In genomic region chr10:12658023-12658744, GRCm38 (mm10) we compare ENCODE assay signal across 11 mouse cellular contexts.
DNase-seq lines count a peak whose midpoint lies in the region; ATAC-seq and TF ChIP-seq lines count a peak whose summit lies in the region.
"Had no signal": no experiment of that assay in that cellular context is flagged by ENCODE, and none has a peak within 500 bp of the region (broad histone marks: within the 10 kb centered on the region; RNA-seq: fewer than 3 reads in every experiment).

No protein-coding gene starts in this region.

- no peak overlapping the region for H3K4me3 ChIP-seq in liver, postnatal 0 days (ENCODE audit: low read depth, low read length)
- no peak overlapping the region for H3K4me3 ChIP-seq in lung, embryonic 14.5 days (ENCODE audit: low read depth, low read length)
- H3K4me3 ChIP-seq in stomach, embryonic 16.5 days (replicated peaks; ENCODE audit: low read length): no peak overlapping the region
- H3K4me3 ChIP-seq in layer of hippocampus, adult 2 months: no peak overlapping the region
- H3K4me3 ChIP-seq: forebrain, embryonic 10.5 days had no signal

- 82% methylated on average over 8 of the region's 8 CpGs for WGBS in liver, postnatal 0 days (ENCODE audit: insufficient replicate concordance)
- WGBS in lung, embryonic 14.5 days: 54% methylated on average over 8 of the region's 8 CpGs
- WGBS in stomach, embryonic 16.5 days: 59% methylated on average over 8 of the region's 8 CpGs

- H3K9me3 ChIP-seq in liver, postnatal 0 days (ENCODE audit: low read length): peaks cover 4% of the 10 kb centered on the region
- H3K9me3 ChIP-seq in lung, embryonic 14.5 days (ENCODE audit: low read depth, low read length): peaks cover 4% of the 10 kb centered on the region; the same call in 1 of the 2 replicates
- H3K9me3 ChIP-seq in stomach, embryonic 16.5 days (replicated peaks; ENCODE audit: control insufficient read depth, low read length): 0 out of 2 replicates have a peak, but pooled peaks cover 4% of the 10 kb centered on the region

- no peaks in the 10 kb centered on the region for H3K27me3 ChIP-seq in liver, postnatal 0 days (ENCODE audit: insufficient read depth, low read length)
- H3K27me3 ChIP-seq in lung, embryonic 14.5 days (ENCODE audit: insufficient read depth, low read length): no peaks in the 10 kb centered on the region
- H3K27me3 ChIP-seq in stomach, embryonic 16.5 days (ENCODE audit: control insufficient read depth, insufficient read depth, low read length): no peaks in the 10 kb centered on the region

- H3K36me3 ChIP-seq in liver, postnatal 0 days (replicated peaks; ENCODE audit: insufficient read depth, low read length): peaks cover 21% of the 10 kb centered on the region
- peaks cover 26% of the 10 kb centered on the region for H3K36me3 ChIP-seq in lung, embryonic 14.5 days (ENCODE audit: insufficient read depth)
- peaks cover 10% of the 10 kb centered on the region for H3K36me3 ChIP-seq in stomach, embryonic 16.5 days (ENCODE audit: control insufficient read depth, insufficient read depth, low read length)

- ATAC-seq in liver, postnatal 0 days: no peak
- peak; percentile 87 for ATAC-seq in lung, embryonic 14.5 days (ENCODE audit: insufficient read depth)
- ATAC-seq in stomach, embryonic 16.5 days (ENCODE audit: insufficient read depth, low FRiP score): peak; percentile 84

- H3K27ac ChIP-seq in liver, postnatal 0 days (ENCODE audit: low read depth): no peak overlapping the region
- peak overlapping the region; percentile 13; the same call in 1 of the 2 replicates for H3K27ac ChIP-seq in lung, embryonic 14.5 days (ENCODE audit: low read depth)
- peak overlapping the region; percentile 43; the same call in 1 of the 2 replicates for H3K27ac ChIP-seq in stomach, embryonic 16.5 days (ENCODE audit: low read length)
- H3K27ac ChIP-seq in layer of hippocampus, adult 2 months: no peak overlapping the region
- H3K27ac ChIP-seq: forebrain, embryonic 10.5 days had no signal

- DNase-seq in liver: peak; percentile 43
- DNase-seq in liver, postnatal 0 days: no peak
- DNase-seq in ZHBTc4 (ENCODE audit: low read depth, low spot score): peak; percentile 75
- peak; percentile 63 for DNase-seq in lung, embryonic 14.5 days
- DNase-seq in layer of hippocampus, adult 2 months (ENCODE audit: low spot score in 2 of 2): no peak
- DNase-seq in spleen, postnatal 14 days (ENCODE audit: low spot score in 2 of 2): no peak
- DNase-seq: cerebellum, adult 8-10 months; kidney, adult 18-20 months; thymus, postnatal 25 days had no signal

- H3K9ac ChIP-seq in liver, postnatal 0 days (replicated peaks): no peak overlapping the region
- no peak overlapping the region for H3K9ac ChIP-seq in lung, embryonic 14.5 days
- H3K9ac ChIP-seq in stomach, embryonic 16.5 days (ENCODE audit: low read length): no peak overlapping the region

- H3K4me2 ChIP-seq in liver, postnatal 0 days (ENCODE audit: low read depth, low read length): no peak overlapping the region
- H3K4me2 ChIP-seq in lung, embryonic 14.5 days: no peak overlapping the region
- H3K4me2 ChIP-seq in stomach, embryonic 16.5 days (ENCODE audit: low read depth, low read length): no peak overlapping the region

- TF ChIP-seq CTCF in liver, postnatal 0 days (IDR thresholded peaks at IDR 0.05; ENCODE audit: low read depth): no peak
- no peak for TF ChIP-seq CTCF in lung, embryonic 14.5 days (IDR thresholded peaks at IDR 0.05; ENCODE audit: low read depth)
- TF ChIP-seq CTCF in layer of hippocampus, adult 2 months (conservative IDR thresholded peaks at IDR 0.05): no peak

- no peak for TF ChIP-seq EP300 in liver, postnatal 0 days (IDR thresholded peaks at IDR 0.05; ENCODE audit: low read depth)

- no peaks in the 10 kb centered on the region for H3K4me1 ChIP-seq in liver, postnatal 0 days (ENCODE audit: insufficient read depth)
- H3K4me1 ChIP-seq in lung, embryonic 14.5 days (ENCODE audit: insufficient read depth): no peaks in the 10 kb centered on the region
- no peaks in the 10 kb centered on the region for H3K4me1 ChIP-seq in stomach, embryonic 16.5 days (ENCODE audit: control insufficient read depth, insufficient read depth, low read length)
- H3K4me1 ChIP-seq: forebrain, embryonic 10.5 days had no signal

Comparison
In these comparisons a context has a peak if more than half of its experiments do, and no peak if none do; other contexts are left out.
1. DNase-seq: peak in liver (single experiment), ZHBTc4 (single experiment) and lung, embryonic 14.5 days (single experiment); none in liver, postnatal 0 days (single experiment), layer of hippocampus, adult 2 months (0 of 2) and spleen, postnatal 14 days (0 of 2).
2. H3K27ac ChIP-seq: peak in lung, embryonic 14.5 days (single experiment) and stomach, embryonic 16.5 days (single experiment); none in liver, postnatal 0 days (single experiment) and layer of hippocampus, adult 2 months (single experiment).